Mouse (Mus musculus) intestine, embryonic 14.5 days (tissue): ENCODE measurements around the gene Rtl8b. TPM values are rescaled to one million over a fixed set of nuclear protein-coding genes. Genes with fewer than 3 reads are reported as not detected.
"Not testable (repeated sequence)": the region's sequence is repeated elsewhere in the genome, so short reads cannot be mapped to it uniquely, and the experiment has no call there.

Experiments
- ATAC-seq: fragments of 200-750 bp; cut with Nextera tagmentation; replicated peaks from 2 replicates; pipeline ENCODE4 v1.8.0; 2017; ENCODE audit warnings: low read depth, moderate number of reproducible peaks, moderate TSS enrichment, moderate library complexity; ENCODE audit not compliant: low FRiP score, low TSS enrichment
- DNase-seq: peaks from one replicate; pipeline ENCODE4 v3.0.0-alpha.2; 2018; ENCODE audit warnings: low spot score
- H3K27ac ChIP-seq: fragments of 300-500 bp; sonication (generic); 2 replicates; pipeline ENCODE4 v1.5.1; 2014; ENCODE audit warnings: low read depth, mild to moderate bottlenecking, control low read depth
- H3K27me3 ChIP-seq: fragments of 300-500 bp; sonication (generic); replicated peaks from 2 replicates; pipeline ENCODE4 v1.6.1; 2014; ENCODE audit warnings: low read length, control low read depth; ENCODE audit not compliant: control insufficient read depth, insufficient read depth
- H3K36me3 ChIP-seq: fragments of 300-500 bp; sonication (generic); 2 replicates; pipeline ENCODE4 v1.6.1; 2014; ENCODE audit warnings: low read length, control low read depth; ENCODE audit not compliant: control insufficient read depth, insufficient read depth
- H3K4me1 ChIP-seq: fragments of 300-500 bp; sonication (generic); replicated peaks from 2 replicates; pipeline ENCODE4 v1.6.1; 2014; ENCODE audit warnings: low read length, control low read depth, mixed read lengths; ENCODE audit not compliant: control insufficient read depth, insufficient read depth
- H3K4me2 ChIP-seq: fragments of 300-500 bp; sonication (generic); 2 replicates; pipeline ENCODE4 v1.6.1; 2014; ENCODE audit warnings: low read length
- H3K4me3 ChIP-seq: fragments of 300-500 bp; sonication (generic); 2 replicates; pipeline ENCODE4 v1.5.1; 2014; ENCODE audit warnings: low read depth, low read length, control low read depth, mixed read lengths
- H3K9ac ChIP-seq: fragments of 300-500 bp; sonication (generic); 2 replicates; pipeline ENCODE4 v1.6.1; 2014; ENCODE audit warnings: mild to moderate bottlenecking, low read length
- H3K9me3 ChIP-seq: fragments of 300-500 bp; sonication (generic); 2 replicates; pipeline ENCODE4 v1.6.1; 2016; ENCODE audit warnings: low read length, control low read depth; ENCODE audit not compliant: control insufficient read depth
- WGBS: fragments of 180-500 bp; shearing (Covaris S2); extraction: QIAGEN DNeasy Blood & Tissue Kit; methylation state at CpG from one replicate; pipeline ENCODE4 v1.1.7; 2014; 5-methylcytosine and 5-hydroxymethylcytosine counted together
- polyA plus RNA-seq: library from polyadenylated mRNA; unstranded; fragments of >200 nt; fragmentation: Nextera tagmentation; extraction: Ambion mirVana; gene quantifications from 2 replicates; pipeline ENCODE4 v1.2.1, GENCODE M21; 2014

Rtl8b gene
- polyA plus RNA-seq, 1 experiment from 2014 or later = 52.8 TPM

GRCm38 (mm10) chrX:53684676-53685075, 14.5 kb upstream of the Rtl8b start:
- H3K27ac ChIP-seq, H3K36me3 ChIP-seq, H3K4me3 ChIP-seq, DNase-seq, ATAC-seq, H3K27me3 ChIP-seq, H3K9me3 ChIP-seq, H3K4me1 ChIP-seq, H3K4me2 ChIP-seq, H3K9ac ChIP-seq: not testable (repeated sequence)
- 78% methylated on average over 2 of the region's 4 CpGs for WGBS

GRCm38 (mm10) chrX:53682650-53683049, 12.4 kb upstream of the Rtl8b start:
- 82% methylated on average over 1 of the region's 3 CpGs for WGBS
- H3K4me1 ChIP-seq, H3K4me2 ChIP-seq, H3K9me3 ChIP-seq, H3K27me3 ChIP-seq, H3K4me3 ChIP-seq, DNase-seq, H3K27ac ChIP-seq, H3K9ac ChIP-seq, ATAC-seq, H3K36me3 ChIP-seq: not testable (repeated sequence)

GRCm38 (mm10) chrX:53676943-53677342, 6.7 kb upstream of the Rtl8b start:
- DNase-seq, H3K27me3 ChIP-seq, H3K4me3 ChIP-seq, H3K9me3 ChIP-seq, H3K4me1 ChIP-seq, H3K36me3 ChIP-seq, H3K9ac ChIP-seq, H3K27ac ChIP-seq, ATAC-seq, H3K4me2 ChIP-seq: not testable (repeated sequence)
- 0% methylated on average over 1 of the region's 2 CpGs for WGBS

GRCm38 (mm10) chrX:53670696-53671095, 488 bp upstream of the Rtl8b start:
- not testable (repeated sequence) for DNase-seq, H3K9me3 ChIP-seq, H3K4me1 ChIP-seq, H3K27me3 ChIP-seq, H3K36me3 ChIP-seq
- WGBS = 11% methylated on average over 3 of the region's 4 CpGs
- Histone ChIP-seq H3K9ac (0 out of 2 replicates have a peak overlapping the region, but pooled peaks have one; percentile 10), H3K4me2 (peak overlapping the region; percentile 34), H3K27ac (peak overlapping the region; percentile 64; the same call in 1 of the 2 replicates), H3K4me3 (peak overlapping the region; percentile 31)
- ATAC-seq = peak; percentile 34; the same call in 1 of the 2 replicates

GRCm38 (mm10) chrX:53669557-53670270, 494 bp downstream of the Rtl8b start:
- not testable (repeated sequence) for H3K36me3 ChIP-seq, H3K27ac ChIP-seq, H3K4me2 ChIP-seq, H3K9ac ChIP-seq, DNase-seq, H3K27me3 ChIP-seq, H3K9me3 ChIP-seq, H3K4me1 ChIP-seq
- peak; percentile 74 for ATAC-seq
- WGBS = no CpG with 5 or more reads among the region's 36 CpGs
- peak overlapping the region; percentile 31 for H3K4me3 ChIP-seq

- 56% methylated on average over 4 of the region's 4 CpGs for WGBS
- H3K27ac ChIP-seq, H3K27me3 ChIP-seq, H3K4me3 ChIP-seq, DNase-seq, ATAC-seq, H3K4me1 ChIP-seq, H3K9me3 ChIP-seq, H3K9ac ChIP-seq, H3K36me3 ChIP-seq, H3K4me2 ChIP-seq: not testable (repeated sequence)
These were observed 17.3 kb downstream of the Rtl8b start for GRCm38 (mm10) chrX:53652917-53653316.

- no peaks in the 10 kb centered on the region for H3K9me3 ChIP-seq
- no peak for DNase-seq
- H3K4me2 ChIP-seq = no peak overlapping the region
- H3K36me3 ChIP-seq = no peaks in the 10 kb centered on the region
- H3K4me3 ChIP-seq = no peak overlapping the region
- H3K27ac ChIP-seq = no peak overlapping the region
- ATAC-seq = no peak
- H3K9ac ChIP-seq = no peak overlapping the region
- no peaks in the 10 kb centered on the region for H3K27me3 ChIP-seq
- 76% methylated on average over 6 of the region's 6 CpGs for WGBS
- no peaks in the 10 kb centered on the region for H3K4me1 ChIP-seq
These were observed 24.3 kb downstream of the Rtl8b start for GRCm38 (mm10) chrX:53645885-53646284.

GRCm38 (mm10) chrX:53642980-53643961, 26.9 kb downstream of the Rtl8b start, which contains the start of gene Rtl8a:
Rtl8a (minus strand) TSS chrX:53643682.
- not testable (repeated sequence) for H3K9me3 ChIP-seq, H3K36me3 ChIP-seq, H3K4me1 ChIP-seq, H3K27ac ChIP-seq, H3K9ac ChIP-seq, H3K27me3 ChIP-seq
- WGBS = 11% methylated on average over 9 of the region's 50 CpGs
- ATAC-seq (peak; percentile 94), DNase-seq (peak; percentile 83)
- Histone ChIP-seq H3K4me3 (peak within 1 kb of the TSS; percentile 30), H3K4me2 (peak within 1 kb of the TSS; percentile 42)
